Mouse (Mus musculus) stomach, postnatal 0 days (tissue): ENCODE data around the gene Wnt7b. TPM values are rescaled to one million over a fixed set of nuclear protein-coding genes. Genes with fewer than 3 reads are reported as not detected.

ENCODE experiments used
- ATAC-seq: fragments of 200-750 bp; cut with Nextera tagmentation; 2 replicates; pipeline ENCODE4 v1.8.0; 2017; ENCODE audit not compliant: low FRiP score, low TSS enrichment
- DNase-seq: peaks from one replicate; pipeline ENCODE4 v3.0.0-alpha.2; 2016; ENCODE audit warnings: low spot score
- H3K27ac ChIP-seq: fragments of 300-500 bp; sonication (generic); replicated peaks from 2 replicates; pipeline ENCODE4 v1.5.1; 2014; ENCODE audit warnings: mild to moderate bottlenecking, control low read depth
- H3K27me3 ChIP-seq: fragments of 300-500 bp; sonication (generic); 2 replicates; pipeline ENCODE4 v1.6.1; 2014; ENCODE audit warnings: low read length; ENCODE audit not compliant: control insufficient read depth, insufficient read depth
- H3K36me3 ChIP-seq: fragments of 300-500 bp; sonication (generic); 2 replicates; pipeline ENCODE4 v1.6.1; 2014; ENCODE audit warnings: low read length, mixed read lengths; ENCODE audit not compliant: control insufficient read depth, insufficient read depth
- H3K4me1 ChIP-seq: fragments of 300-500 bp; sonication (generic); replicated peaks from 2 replicates; pipeline ENCODE4 v1.6.1; 2014; ENCODE audit warnings: antibody characterized with exemption; ENCODE audit not compliant: control insufficient read depth, insufficient read depth
- H3K4me2 ChIP-seq: fragments of 300-500 bp; sonication (generic); replicated peaks from 2 replicates; pipeline ENCODE4 v1.6.1; 2014; ENCODE audit warnings: low read depth, mild to moderate bottlenecking, control low read depth, moderate library complexity
- H3K4me3 ChIP-seq: fragments of 300-500 bp; sonication (generic); 2 replicates; pipeline ENCODE4 v1.5.1; 2014; ENCODE audit warnings: low read depth, low read length, control low read depth
- H3K9ac ChIP-seq: fragments of 300-500 bp; sonication (generic); 2 replicates; pipeline ENCODE4 v1.6.1; 2014; ENCODE audit warnings: mild to moderate bottlenecking, low read length, control low read depth, mixed read lengths
- H3K9me3 ChIP-seq: fragments of 300-500 bp; sonication (generic); 2 replicates; pipeline ENCODE4 v1.6.1; 2016; ENCODE audit warnings: low read length; ENCODE audit not compliant: control insufficient read depth
- CTCF ChIP-seq: IDR thresholded peaks from 2 replicates; pipeline ENCODE4 v1.5.1; 2016; ENCODE audit warnings: antibody characterized with exemption, low read depth, mild to moderate bottlenecking, moderate library complexity
- EP300 ChIP-seq: optimal IDR thresholded peaks from 2 replicates; pipeline ENCODE3; 2016; ENCODE audit warnings: antibody characterized with exemption
- WGBS: fragments of 180-500 bp; shearing (Covaris S2); extraction: QIAGEN DNeasy Blood & Tissue Kit; methylation state at CpG from one replicate; pipeline ENCODE4 v1.1.7; 2014; 5-methylcytosine and 5-hydroxymethylcytosine counted together
- polyA plus RNA-seq: library from polyadenylated mRNA; unstranded; fragments of >200 nt; fragmentation: Nextera tagmentation; extraction: Ambion mirVana; gene quantifications from 2 replicates; pipeline ENCODE4 v1.2.1, GENCODE M21; 2015

The Wnt7b gene
- polyA plus RNA-seq, 1 experiment from 2014 or later, result 20.6 TPM

DNA sequence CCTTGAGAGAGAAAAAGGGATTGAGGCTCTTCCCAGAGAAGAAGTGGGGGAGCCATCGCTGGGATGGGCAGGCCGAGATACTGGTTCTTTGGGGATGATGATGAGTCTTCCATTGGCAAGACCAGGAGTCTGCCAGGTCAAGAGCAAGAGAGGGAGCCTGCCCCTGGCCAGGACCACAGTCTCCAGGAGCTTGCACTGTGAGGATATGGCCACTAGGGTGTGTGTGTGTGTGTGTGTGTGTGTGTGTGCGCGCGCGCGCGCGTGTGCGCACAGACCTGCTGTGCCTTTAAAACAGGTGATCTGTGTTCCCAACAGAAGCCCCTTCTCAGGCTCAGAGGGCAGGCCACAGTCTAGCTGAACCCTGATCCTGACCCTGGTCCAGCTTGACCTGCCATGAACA is 8.6 kb upstream of the Wnt7b start:
- no peaks in the 10 kb centered on the region for H3K4me1 ChIP-seq
- no peak overlapping the region for H3K4me3 ChIP-seq
- TF ChIP-seq EP300, result no peak
- TF ChIP-seq CTCF, result peak; percentile 24
- no peak overlapping the region for H3K9ac ChIP-seq
- ATAC-seq (peak; percentile 41), DNase-seq (no peak)
- no peak overlapping the region for H3K4me2 ChIP-seq
- no peaks in the 10 kb centered on the region for H3K36me3 ChIP-seq
- no peak overlapping the region for H3K27ac ChIP-seq
- 94% methylated on average over 10 of the region's 10 CpGs for WGBS
- no peaks in the 10 kb centered on the region for H3K27me3 ChIP-seq
- no peaks in the 10 kb centered on the region for H3K9me3 ChIP-seq

DNA sequence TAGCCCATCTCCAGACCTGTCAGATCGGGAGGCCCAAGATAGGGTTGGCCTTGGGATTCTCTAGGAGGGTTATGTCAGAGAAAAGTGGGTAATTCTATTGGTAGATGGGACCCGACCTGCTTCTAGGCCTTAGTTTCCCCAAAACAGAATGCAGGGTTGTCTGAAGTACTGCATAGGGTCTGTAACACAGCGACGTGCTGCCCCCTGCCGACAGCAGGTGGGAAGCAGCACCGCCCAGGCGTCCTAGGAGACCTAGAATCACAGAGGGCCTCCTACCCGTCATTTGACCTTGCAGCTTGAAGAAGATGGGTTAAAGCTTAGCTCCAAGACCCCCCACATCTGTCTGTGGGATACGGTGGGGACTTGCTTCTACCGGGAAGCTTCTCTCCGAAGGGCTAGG is 1.2 kb upstream of the Wnt7b start:
- Histone ChIP-seq H3K4me2 (no peak overlapping the region), H3K9me3 (no peaks in the 10 kb centered on the region), H3K27me3 (peaks cover 28% of the 10 kb centered on the region; the same call in 1 of the 2 replicates), H3K27ac (no peak overlapping the region), H3K4me3 (no peak overlapping the region), H3K36me3 (no peaks in the 10 kb centered on the region), H3K9ac (no peak overlapping the region), H3K4me1 (peaks cover 3% of the 10 kb centered on the region; the same call in 1 of the 2 replicates)
- no peak for TF ChIP-seq EP300
- peak; percentile 81 for TF ChIP-seq CTCF
- peak; percentile 69 for DNase-seq
- ATAC-seq, result peak; percentile 56; the same call in 1 of the 2 replicates
- 7% methylated on average over 11 of the region's 11 CpGs for WGBS

DNA sequence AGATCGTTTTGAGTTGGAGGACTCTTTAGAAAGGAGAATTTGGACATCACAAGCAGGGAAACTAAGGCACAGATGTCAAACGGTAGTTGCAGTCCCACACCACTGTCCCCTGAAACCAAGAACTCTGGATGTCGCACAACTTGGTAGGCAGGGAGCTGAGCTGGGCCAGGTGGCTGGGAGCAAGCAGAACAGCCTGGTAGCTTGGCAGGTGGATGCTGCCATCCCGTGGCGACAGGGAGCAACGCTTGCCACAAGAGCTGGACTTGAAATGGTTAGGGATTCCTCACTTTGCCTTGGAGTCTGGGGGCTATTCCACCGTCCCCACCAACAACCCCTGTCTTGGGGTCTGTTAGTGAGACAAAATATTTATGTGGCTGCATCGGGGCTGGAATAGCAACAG is 751 bp upstream of the Wnt7b start:
- Histone ChIP-seq H3K4me1 (peaks cover 3% of the 10 kb centered on the region; the same call in 1 of the 2 replicates), H3K36me3 (no peaks in the 10 kb centered on the region), H3K9ac (no peak overlapping the region), H3K4me3 (no peak overlapping the region), H3K27me3 (peaks cover 29% of the 10 kb centered on the region; the same call in 1 of the 2 replicates), H3K9me3 (no peaks in the 10 kb centered on the region), H3K27ac (no peak overlapping the region), H3K4me2 (no peak overlapping the region)
- WGBS, result 2% methylated on average over 8 of the region's 8 CpGs
- DNase-seq (peak; percentile 87), ATAC-seq (peak; percentile 58)
- TF ChIP-seq CTCF (peak; percentile 96), EP300 (no peak)

DNA sequence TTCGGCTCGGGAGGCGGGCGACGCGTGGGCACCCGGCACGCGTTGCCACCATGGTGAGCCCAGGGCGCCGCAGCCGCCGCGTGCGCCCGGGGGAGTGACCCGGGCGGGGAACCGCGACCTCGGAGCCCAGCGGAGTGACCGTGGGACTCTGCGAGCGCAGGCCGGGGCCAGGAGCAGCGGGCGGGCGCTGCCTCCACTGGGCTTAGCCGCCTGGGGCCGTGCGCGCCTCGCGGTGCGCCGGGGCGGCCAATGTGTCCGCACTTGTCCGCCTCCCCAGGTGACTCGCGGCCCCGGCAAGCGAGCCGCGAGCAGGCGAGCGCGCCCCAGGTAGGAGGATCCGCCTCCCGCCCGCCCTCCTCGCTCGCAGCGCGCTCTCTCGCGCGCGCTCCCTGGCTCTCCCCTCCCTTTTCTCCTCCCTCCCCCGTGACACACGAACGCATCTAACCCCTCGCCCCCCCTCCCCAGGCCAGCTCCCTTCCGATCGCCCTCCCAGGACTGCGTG is 659 bp downstream of the Wnt7b start:
- peak; percentile 9; the same call in 1 of the 2 replicates for ATAC-seq
- no peak for TF ChIP-seq CTCF

DNA sequence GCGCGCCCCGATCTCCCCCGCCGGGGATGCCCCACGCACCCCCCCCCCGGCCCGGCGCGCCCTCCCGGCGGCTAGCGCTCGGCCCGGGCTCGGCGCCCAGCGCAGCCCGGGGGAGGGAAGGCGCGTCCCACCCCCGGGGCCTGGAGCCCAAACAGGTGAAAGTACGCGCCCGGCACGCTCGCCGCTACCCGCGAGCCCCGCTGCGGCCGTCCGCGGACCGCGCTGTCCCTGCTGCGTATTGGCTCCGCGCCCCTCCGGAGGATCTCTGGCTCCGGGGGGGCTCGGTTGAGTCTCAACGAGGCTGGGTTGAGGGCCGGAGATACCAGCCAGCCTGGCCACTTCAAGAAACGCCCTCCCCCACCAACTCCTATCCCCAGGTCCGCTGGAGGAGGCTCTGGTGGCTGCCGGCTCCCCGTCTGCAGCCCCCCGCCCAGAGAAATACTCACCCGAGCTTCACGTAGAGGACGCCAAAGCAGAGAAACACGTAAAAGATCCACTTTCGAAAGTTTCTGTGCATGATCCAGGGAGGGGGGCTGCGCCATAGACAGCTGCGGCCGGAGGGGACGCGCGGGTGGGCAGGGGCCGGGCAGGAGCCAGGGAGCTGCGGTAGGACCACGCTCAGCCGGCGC is 1.2 kb downstream of the Wnt7b start:
- no peak for DNase-seq
- H3K9me3 ChIP-seq, result no peaks in the 10 kb centered on the region
- H3K9ac ChIP-seq, result peak overlapping the region; percentile 56
- peaks cover 43% of the 10 kb centered on the region; the same call in 1 of the 2 replicates for H3K27me3 ChIP-seq
- H3K36me3 ChIP-seq, result no peaks in the 10 kb centered on the region
- ATAC-seq, result 0 out of 2 replicates have a peak, but pooled peaks have one; percentile 3
- peak overlapping the region; percentile 58 for H3K4me3 ChIP-seq
- WGBS, result 1% methylated on average over 42 of the region's 66 CpGs
- TF ChIP-seq CTCF, result no peak
- no peak for TF ChIP-seq EP300
- peak overlapping the region; percentile 95 for H3K4me2 ChIP-seq
- H3K4me1 ChIP-seq, result peaks cover 3% of the 10 kb centered on the region; the same call in 1 of the 2 replicates
- peak overlapping the region; percentile 49 for H3K27ac ChIP-seq

More for the DNA sequence above, 659 bp downstream of the Wnt7b start:
- H3K27ac ChIP-seq, result peak overlapping the region; percentile 49; the same call in 1 of the 2 replicates
- peak overlapping the region; percentile 95 for H3K4me2 ChIP-seq
- H3K36me3 ChIP-seq, result no peaks in the 10 kb centered on the region
- H3K27me3 ChIP-seq, result peaks cover 42% of the 10 kb centered on the region; the same call in 1 of the 2 replicates
- H3K9me3 ChIP-seq, result no peaks in the 10 kb centered on the region
- peaks cover 3% of the 10 kb centered on the region; the same call in 1 of the 2 replicates for H3K4me1 ChIP-seq
- peak; percentile 44 for DNase-seq
- H3K4me3 ChIP-seq, result peak overlapping the region; percentile 58
- WGBS, result 0% methylated on average over 27 of the region's 67 CpGs
- peak overlapping the region; percentile 56 for H3K9ac ChIP-seq

DNA sequence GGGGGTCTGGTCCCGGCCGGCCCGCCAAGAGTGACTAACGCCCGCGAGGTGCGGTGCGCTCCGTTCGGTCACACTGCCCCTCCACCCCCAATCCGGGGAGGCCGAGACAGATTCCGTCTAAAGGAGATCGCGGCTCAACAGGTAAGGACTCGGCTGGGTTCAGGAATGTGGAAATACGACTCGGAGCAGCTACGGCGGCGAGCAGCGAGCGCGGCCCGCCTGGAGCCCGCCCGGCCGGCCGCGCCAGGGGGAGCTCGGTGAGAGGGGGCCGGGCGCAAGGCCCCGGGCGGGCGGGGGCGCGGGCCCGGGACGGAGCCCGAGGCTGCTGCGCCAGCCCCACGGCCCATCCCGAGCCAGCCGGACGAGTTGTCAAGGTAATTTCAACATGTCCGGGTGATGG is 1.8 kb downstream of the Wnt7b start:
- Histone ChIP-seq H3K27ac (peak overlapping the region; percentile 49), H3K9me3 (no peaks in the 10 kb centered on the region), H3K4me2 (peak overlapping the region; percentile 95), H3K36me3 (no peaks in the 10 kb centered on the region), H3K4me3 (peak overlapping the region; percentile 58), H3K27me3 (peaks cover 43% of the 10 kb centered on the region; the same call in 1 of the 2 replicates), H3K4me1 (peaks cover 3% of the 10 kb centered on the region; the same call in 1 of the 2 replicates), H3K9ac (peak overlapping the region; percentile 56)
- ATAC-seq, result peak; percentile 25; the same call in 1 of the 2 replicates
- TF ChIP-seq EP300, result no peak
- no peak for TF ChIP-seq CTCF
- no peak for DNase-seq
- under 1% methylated on average over 43 of the region's 47 CpGs for WGBS
